25 mouse cellular contexts compared by ENCODE assay signal in genomic region chr12:44432727-44433126, GRCm38 (mm10).
A peak's percentile ranks its signal among the peaks of the same experiment; 100 is the strongest.
DNase-seq lines count a peak whose midpoint lies in the region; ATAC-seq lines count a peak whose summit lies in the region.
"Had no signal": no experiment of that assay in that cellular context is flagged by ENCODE, and none has a peak within 500 bp of the region (broad histone marks: within the 10 kb centered on the region; RNA-seq: fewer than 3 reads in every experiment).

No protein-coding gene starts in this region.

- no peak overlapping the region for H3K27ac ChIP-seq in forebrain, embryonic 16.5 days (ENCODE audit: low read length)
- H3K27ac ChIP-seq in forebrain, embryonic 10.5 days = no peak overlapping the region
- H3K27ac ChIP-seq in midbrain, embryonic 16.5 days (ENCODE audit: low read length) = peak overlapping the region; percentile 47; the same call in 1 of the 2 replicates
- no peak overlapping the region for H3K27ac ChIP-seq in midbrain, embryonic 15.5 days
- H3K27ac ChIP-seq: embryonic facial prominence, embryonic 10.5 days; embryonic facial prominence, embryonic 12.5 days; forebrain, embryonic 12.5 days; forebrain, embryonic 15.5 days had no signal

- no peaks in the 10 kb centered on the region for H3K27me3 ChIP-seq in forebrain, embryonic 16.5 days (replicated peaks; ENCODE audit: control insufficient read depth, insufficient read depth, low read length)
- H3K27me3 ChIP-seq in forebrain, embryonic 10.5 days (ENCODE audit: poor library complexity, severe bottlenecking) = peaks cover 27% of the 10 kb centered on the region; the same call in 1 of the 2 replicates
- H3K27me3 ChIP-seq in midbrain, embryonic 16.5 days (ENCODE audit: control insufficient read depth, insufficient read depth, low read depth, low read length) = no peaks in the 10 kb centered on the region
- H3K27me3 ChIP-seq in midbrain, embryonic 15.5 days (replicated peaks) = no peaks in the 10 kb centered on the region
- H3K27me3 ChIP-seq: CH12.LX; embryonic facial prominence, embryonic 12.5 days; forebrain, embryonic 15.5 days had no signal

- H3K4me2 ChIP-seq in forebrain, embryonic 16.5 days (ENCODE audit: low read length) = no peak overlapping the region
- H3K4me2 ChIP-seq in midbrain, embryonic 16.5 days (ENCODE audit: low read length) = no peak overlapping the region
- no peak overlapping the region for H3K4me2 ChIP-seq in midbrain, embryonic 15.5 days
- H3K4me2 ChIP-seq: embryonic facial prominence, embryonic 12.5 days; forebrain, embryonic 12.5 days; forebrain, embryonic 15.5 days had no signal

- ATAC-seq in forebrain, embryonic 16.5 days = peak; percentile 43; the same call in 1 of the 2 replicates
- peak; percentile 35; the same call in 1 of the 2 replicates for ATAC-seq in frontal cortex, adult (ENCODE audit: low TSS enrichment)
- no peak for ATAC-seq in midbrain, embryonic 16.5 days
- no peak for ATAC-seq in midbrain, embryonic 15.5 days (replicated peaks)
- ATAC-seq: activated CD4-positive, CD25-positive, alpha-beta regulatory T cell, adult 4 months; CD4-positive, CD25-positive, alpha-beta regulatory T cell, adult 4 months; forebrain, embryonic 15.5 days; Patski had no signal

- no peaks in the 10 kb centered on the region for H3K36me3 ChIP-seq in forebrain, embryonic 16.5 days (ENCODE audit: control insufficient read depth, insufficient read depth)
- no peaks in the 10 kb centered on the region for H3K36me3 ChIP-seq in forebrain, embryonic 10.5 days (replicated peaks)
- no peaks in the 10 kb centered on the region for H3K36me3 ChIP-seq in midbrain, embryonic 16.5 days (ENCODE audit: control insufficient read depth, insufficient read depth, low read length)
- H3K36me3 ChIP-seq in midbrain, embryonic 15.5 days (replicated peaks) = no peaks in the 10 kb centered on the region
- H3K36me3 ChIP-seq: embryonic facial prominence, embryonic 10.5 days; embryonic facial prominence, embryonic 12.5 days; forebrain, embryonic 12.5 days; forebrain, embryonic 15.5 days; G1E had no signal

- H3K4me1 ChIP-seq in forebrain, embryonic 16.5 days (replicated peaks; ENCODE audit: control insufficient read depth, insufficient read depth, low read length) = peaks cover 23% of the 10 kb centered on the region
- H3K4me1 ChIP-seq in forebrain, embryonic 10.5 days = peaks cover 37% of the 10 kb centered on the region
- H3K4me1 ChIP-seq in midbrain, embryonic 16.5 days (ENCODE audit: control insufficient read depth, insufficient read depth, low read length) = peaks cover 37% of the 10 kb centered on the region
- H3K4me1 ChIP-seq in midbrain, embryonic 15.5 days = peaks cover 41% of the 10 kb centered on the region
- H3K4me1 ChIP-seq: embryonic facial prominence, embryonic 12.5 days had no signal

- no peaks in the 10 kb centered on the region for H3K9me3 ChIP-seq in forebrain, embryonic 16.5 days (ENCODE audit: control insufficient read depth, low read length)
- H3K9me3 ChIP-seq in forebrain, embryonic 10.5 days = no peaks in the 10 kb centered on the region
- H3K9me3 ChIP-seq in midbrain, embryonic 16.5 days (replicated peaks; ENCODE audit: control insufficient read depth, low read length, poor library complexity, severe bottlenecking) = no peaks in the 10 kb centered on the region
- H3K9me3 ChIP-seq in midbrain, embryonic 15.5 days = no peaks in the 10 kb centered on the region
- H3K9me3 ChIP-seq: embryonic facial prominence, embryonic 10.5 days; embryonic facial prominence, embryonic 12.5 days; forebrain, embryonic 12.5 days; forebrain, embryonic 15.5 days had no signal

- no peak for DNase-seq in forebrain, embryonic 10.5 days (ENCODE audit: extremely low spot score, low spot score)
- no peak for DNase-seq in frontal cortex, postnatal 36 days (ENCODE audit: low spot score in 2 of 2)
- DNase-seq in layer of hippocampus, adult 9-11 months = no peak
- DNase-seq: adrenal gland, adult 8-10 months; adrenal gland, postnatal 14 days; adrenal gland, postnatal 36 days; B cell, adult 2 months; cerebellum, adult 11-12 months; cerebellum, adult 2 months; cerebellum, adult 9-10 months; cerebellum, postnatal 10 days; cerebellum, postnatal 25 days had no signal

- 80% methylated on average over 3 of the region's 3 CpGs for WGBS in forebrain, embryonic 16.5 days
- WGBS in forebrain, embryonic 10.5 days = 94% methylated on average over 3 of the region's 3 CpGs
- WGBS in midbrain, embryonic 16.5 days = 75% methylated on average over 3 of the region's 3 CpGs
- 73% methylated on average over 3 of the region's 3 CpGs for WGBS in midbrain, embryonic 15.5 days

- H3K4me3 ChIP-seq in forebrain, embryonic 16.5 days (replicated peaks; ENCODE audit: low read length) = no peak overlapping the region
- no peak overlapping the region for H3K4me3 ChIP-seq in forebrain, embryonic 10.5 days
- no peak overlapping the region for H3K4me3 ChIP-seq in midbrain, embryonic 16.5 days (ENCODE audit: low read depth, low read length)
- H3K4me3 ChIP-seq in midbrain, embryonic 15.5 days = no peak overlapping the region
- H3K4me3 ChIP-seq: embryonic facial prominence, embryonic 10.5 days; embryonic facial prominence, embryonic 12.5 days; forebrain, embryonic 12.5 days; forebrain, embryonic 15.5 days had no signal

- no peak overlapping the region for H3K9ac ChIP-seq in forebrain, embryonic 16.5 days (replicated peaks; ENCODE audit: low read depth, low read length)
- H3K9ac ChIP-seq in midbrain, embryonic 16.5 days (ENCODE audit: low read depth, low read length) = no peak overlapping the region
- H3K9ac ChIP-seq in midbrain, embryonic 15.5 days = no peak overlapping the region
- H3K9ac ChIP-seq: embryonic facial prominence, embryonic 12.5 days; forebrain, embryonic 12.5 days; forebrain, embryonic 15.5 days had no signal

Comparison
In these comparisons a context has a peak if more than half of its experiments do, and no peak if none do; other contexts are left out.
1. ATAC-seq: peak in forebrain, embryonic 16.5 days (single experiment) and frontal cortex, adult (single experiment); none in midbrain, embryonic 16.5 days (single experiment) and midbrain, embryonic 15.5 days (single experiment).